Mouse (Mus musculus): ENCODE results near the gene Gm21830. TPM values are rescaled to one million over a fixed set of nuclear protein-coding genes. Genes with fewer than 3 reads are reported as not detected.
"Not testable (repeated sequence)": the region's sequence is repeated elsewhere in the genome, so short reads cannot be mapped to it uniquely, and the experiment has no call there.

The Gm21830 gene
- total RNA-seq (2014; rRNA removed), result not detected in 2 replicates
- not detected in 2 replicates for polyA plus RNA-seq (2015; fragmentation: Nextera tagmentation; extraction: Ambion mirVana)

DNA sequence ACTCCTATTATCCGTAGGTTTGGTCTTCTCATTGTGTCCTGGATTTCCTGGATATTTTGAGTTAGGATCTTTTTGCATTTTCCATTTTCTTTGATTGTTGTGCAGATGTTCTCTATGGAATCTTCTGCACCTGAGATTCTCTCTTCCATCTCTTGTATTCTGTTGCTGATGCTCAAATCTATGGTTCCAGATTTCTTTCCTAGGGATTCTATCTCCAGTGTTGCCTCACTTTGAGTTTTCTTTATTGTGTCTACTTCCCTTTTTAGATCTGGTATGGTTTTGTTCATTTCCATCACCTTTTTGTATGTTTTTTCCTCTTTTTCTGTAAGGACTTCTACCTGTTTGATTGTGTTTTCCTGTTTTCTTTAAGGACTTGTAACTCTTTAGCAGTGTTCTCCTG, at the start of gene Gm21830:
TSS of gene Gm21830 (plus strand) at position 301 of the 400 bp plus-strand sequence.
- not testable (repeated sequence) for DNase-seq (ENCODE audit: low spot score); H3K27ac ChIP-seq (ENCODE audit: low read depth, low read length); H3K4me2 ChIP-seq (ENCODE audit: low read depth, low read length, poor library complexity, severe bottlenecking); H3K9me3 ChIP-seq (ENCODE audit: low read length); H3K9ac ChIP-seq (replicated peaks; ENCODE audit: low read length, poor library complexity, severe bottlenecking); ATAC-seq (ENCODE audit: low FRiP score); H3K4me1 ChIP-seq (ENCODE audit: insufficient read depth, low read length); H3K36me3 ChIP-seq (ENCODE audit: insufficient read depth, low read length); H3K27me3 ChIP-seq (ENCODE audit: insufficient read depth, low read length); H3K4me3 ChIP-seq (ENCODE audit: low read depth, low read length)
- no CpG with 5 or more reads among the region's 1 CpGs for WGBS

DNA sequence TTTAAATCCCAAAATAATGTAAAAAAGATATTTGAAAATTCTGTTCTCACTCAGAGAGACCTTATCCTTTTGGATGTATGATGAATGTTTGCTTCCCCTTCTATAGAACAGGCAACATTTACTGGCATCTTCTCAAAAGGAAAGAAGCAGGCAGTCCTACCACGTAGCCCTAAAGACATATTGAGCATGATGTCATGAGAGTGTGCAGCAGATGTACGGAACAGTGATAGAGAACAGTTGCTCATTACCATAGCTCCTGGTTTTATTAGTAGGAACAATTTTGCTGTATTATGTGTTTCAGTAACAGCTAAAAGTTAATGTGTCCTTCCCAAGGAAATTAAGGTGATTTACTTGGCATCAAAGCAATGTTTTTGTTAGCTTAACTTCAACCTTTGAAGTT, 49.0 kb upstream of the Gm21830 start:
- Histone ChIP-seq H3K27ac (ENCODE audit: low read depth, low read length) (no peak overlapping the region), H3K9ac (replicated peaks; ENCODE audit: low read length, poor library complexity, severe bottlenecking) (no peak overlapping the region), H3K4me1 (ENCODE audit: insufficient read depth, low read length) (no peaks in the 10 kb centered on the region), H3K27me3 (ENCODE audit: insufficient read depth, low read length) (no peaks in the 10 kb centered on the region), H3K9me3 (ENCODE audit: low read length) (no peaks in the 10 kb centered on the region), H3K36me3 (ENCODE audit: insufficient read depth, low read length) (no peaks in the 10 kb centered on the region), H3K4me2 (ENCODE audit: low read depth, low read length, poor library complexity, severe bottlenecking) (no peak overlapping the region), H3K4me3 (ENCODE audit: low read depth, low read length) (no peak overlapping the region)
- WGBS, result 89% methylated on average over 2 of the region's 2 CpGs
- DNase-seq (ENCODE audit: low spot score) (no peak), ATAC-seq (ENCODE audit: low FRiP score) (no peak)
- TF ChIP-seq CTCF (IDR thresholded peaks at IDR 0.05), result no peak

DNA sequence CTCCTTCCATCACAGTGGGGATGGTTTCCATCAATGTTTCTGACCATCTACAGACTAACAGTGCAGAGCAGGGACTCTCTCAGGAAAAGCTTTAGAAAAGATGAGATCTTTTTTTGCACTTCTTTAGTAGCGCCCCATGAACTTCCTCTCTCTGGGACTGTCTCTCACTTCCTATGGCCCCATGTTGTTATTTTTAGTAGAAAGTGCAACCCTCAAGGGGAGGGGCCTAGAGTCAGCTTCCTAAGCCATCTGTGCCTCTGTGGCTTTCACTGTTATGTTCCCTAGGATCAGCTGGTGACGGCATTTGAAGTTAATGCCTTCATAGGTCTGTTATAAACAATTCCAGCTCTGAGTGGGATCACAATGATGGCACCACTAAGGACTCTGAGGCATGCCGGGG, 35.0 kb upstream of the Gm21830 start:
- ATAC-seq (ENCODE audit: low FRiP score), result no peak

DNA sequence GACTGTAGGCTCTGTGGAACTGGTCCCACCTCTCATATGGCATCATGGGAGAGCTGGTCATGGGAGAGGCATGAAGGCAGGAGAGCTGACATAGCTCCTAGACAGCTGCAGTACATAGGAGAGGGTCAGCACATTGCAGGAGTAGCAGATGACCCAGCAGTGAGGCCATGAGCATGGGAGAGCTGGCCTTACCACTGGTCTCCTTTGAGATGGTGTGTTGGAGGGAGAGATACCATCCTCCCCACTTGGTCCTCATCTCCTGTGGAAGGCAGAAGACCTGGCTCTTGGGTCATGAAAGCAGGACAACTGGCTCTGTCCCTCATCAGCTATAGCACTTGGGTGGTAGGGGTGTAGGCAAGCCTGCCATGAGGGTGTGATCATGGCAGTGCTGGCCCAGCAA, 7.3 kb downstream of the Gm21830 start:
- Histone ChIP-seq H3K9ac (replicated peaks; ENCODE audit: low read length, poor library complexity, severe bottlenecking) (no peak overlapping the region), H3K27me3 (ENCODE audit: insufficient read depth, low read length) (no peaks in the 10 kb centered on the region), H3K27ac (ENCODE audit: low read depth, low read length) (no peak overlapping the region), H3K4me3 (ENCODE audit: low read depth, low read length) (no peak overlapping the region), H3K4me1 (ENCODE audit: insufficient read depth, low read length) (no peaks in the 10 kb centered on the region), H3K36me3 (ENCODE audit: insufficient read depth, low read length) (no peaks in the 10 kb centered on the region), H3K4me2 (ENCODE audit: low read depth, low read length, poor library complexity, severe bottlenecking) (no peak overlapping the region), H3K9me3 (ENCODE audit: low read length) (no peaks in the 10 kb centered on the region)
- DNase-seq (ENCODE audit: low spot score) (no peak), ATAC-seq (ENCODE audit: low FRiP score) (no peak)
- TF ChIP-seq CTCF (IDR thresholded peaks at IDR 0.05), result no peak

More for the DNA sequence above, 35.0 kb upstream of the Gm21830 start:
- 76% methylated on average over 3 of the region's 3 CpGs for WGBS
- no peak for TF ChIP-seq CTCF (IDR thresholded peaks at IDR 0.05)
- Histone ChIP-seq H3K27ac (ENCODE audit: low read depth, low read length) (no peak overlapping the region), H3K4me2 (ENCODE audit: low read depth, low read length, poor library complexity, severe bottlenecking) (no peak overlapping the region), H3K4me3 (ENCODE audit: low read depth, low read length) (no peak overlapping the region), H3K36me3 (ENCODE audit: insufficient read depth, low read length) (no peaks in the 10 kb centered on the region), H3K9me3 (ENCODE audit: low read length) (no peaks in the 10 kb centered on the region), H3K27me3 (ENCODE audit: insufficient read depth, low read length) (no peaks in the 10 kb centered on the region), H3K9ac (replicated peaks; ENCODE audit: low read length, poor library complexity, severe bottlenecking) (no peak overlapping the region), H3K4me1 (ENCODE audit: insufficient read depth, low read length) (no peaks in the 10 kb centered on the region)
- DNase-seq (ENCODE audit: low spot score), result no peak

DNA sequence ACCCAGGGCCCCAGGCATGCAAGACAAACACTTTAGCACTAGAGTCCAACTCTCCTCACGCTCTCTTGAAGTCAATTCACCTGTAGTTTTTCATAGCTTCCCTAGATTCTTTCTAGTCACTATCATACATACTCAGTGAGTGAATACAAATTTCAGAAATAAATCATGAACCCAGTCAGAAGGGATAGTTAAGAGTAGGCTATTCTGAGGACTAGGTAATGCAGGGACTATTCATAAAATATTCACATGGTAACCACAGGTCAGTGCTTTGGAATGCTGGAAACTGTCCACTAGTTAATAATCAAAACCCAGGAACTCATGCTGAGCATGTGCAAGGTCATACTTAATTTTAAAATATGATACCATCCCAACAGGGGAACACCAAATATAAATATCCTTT, 9.3 kb downstream of the Gm21830 start:
- DNase-seq (ENCODE audit: low spot score) (no peak), ATAC-seq (ENCODE audit: low FRiP score) (no peak)
- H3K27ac ChIP-seq (ENCODE audit: low read depth, low read length), result no peak overlapping the region
- H3K4me1 ChIP-seq (ENCODE audit: insufficient read depth, low read length), result no peaks in the 10 kb centered on the region
- no peaks in the 10 kb centered on the region for H3K36me3 ChIP-seq (ENCODE audit: insufficient read depth, low read length)
- no peak overlapping the region for H3K4me3 ChIP-seq (ENCODE audit: low read depth, low read length)
- H3K9ac ChIP-seq (replicated peaks; ENCODE audit: low read length, poor library complexity, severe bottlenecking), result no peak overlapping the region
- 82% methylated on average over 1 of the region's 1 CpGs for WGBS
- no peaks in the 10 kb centered on the region for H3K27me3 ChIP-seq (ENCODE audit: insufficient read depth, low read length)
- H3K4me2 ChIP-seq (ENCODE audit: low read depth, low read length, poor library complexity, severe bottlenecking), result no peak overlapping the region
- TF ChIP-seq CTCF (IDR thresholded peaks at IDR 0.05), result no peak
- H3K9me3 ChIP-seq (ENCODE audit: low read length), result no peaks in the 10 kb centered on the region

DNA sequence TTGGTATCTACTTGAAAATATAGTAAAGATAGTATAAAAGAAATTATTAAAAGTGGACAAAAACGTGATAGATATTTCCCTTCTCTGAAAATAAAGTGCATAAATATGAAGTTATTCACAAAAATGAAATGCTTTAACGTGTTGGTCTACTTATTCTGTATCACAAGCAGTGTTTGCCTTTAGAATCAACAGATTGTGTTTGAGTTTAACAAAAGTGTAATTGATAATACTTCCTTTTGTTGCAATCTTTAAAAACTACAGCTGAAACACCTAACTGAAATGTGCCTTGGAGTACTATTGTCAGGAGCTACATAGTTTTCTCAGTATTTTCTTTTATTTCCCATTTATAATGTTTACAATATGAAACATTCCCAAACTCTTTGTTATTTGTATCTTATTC, 19.6 kb downstream of the Gm21830 start, which contains the start of gene Gm26727:
TSS of gene Gm26727 (minus strand) at position 101 of the 400 bp plus-strand sequence.
- TF ChIP-seq CTCF (IDR thresholded peaks at IDR 0.05), result no peak

More for the DNA sequence above, 19.6 kb downstream of the Gm21830 start, which contains the start of gene Gm26727:
- ATAC-seq (ENCODE audit: low FRiP score), result no peak
- Histone ChIP-seq H3K4me3 (ENCODE audit: low read depth, low read length) (no peak within 1 kb of the TSS), H3K27me3 (ENCODE audit: insufficient read depth, low read length) (no peaks in the 10 kb centered on the region), H3K36me3 (ENCODE audit: insufficient read depth, low read length) (no peaks in the 10 kb centered on the region), H3K4me1 (ENCODE audit: insufficient read depth, low read length) (no peaks in the 10 kb centered on the region), H3K27ac (ENCODE audit: low read depth, low read length) (no peak within 1 kb of the TSS), H3K4me2 (ENCODE audit: low read depth, low read length, poor library complexity, severe bottlenecking) (no peak within 1 kb of the TSS), H3K9ac (replicated peaks; ENCODE audit: low read length, poor library complexity, severe bottlenecking) (no peak within 1 kb of the TSS), H3K9me3 (ENCODE audit: low read length) (no peaks in the 10 kb centered on the region)
- DNase-seq (ENCODE audit: low spot score), result no peak
- 68% methylated on average over 2 of the region's 2 CpGs for WGBS
